Mouse (Mus musculus): Measurements from ENCODE around the gene Itsn1. TPM values are rescaled to one million over a fixed set of nuclear protein-coding genes. Genes with fewer than 3 reads are reported as not detected.

The Itsn1 gene
- total and polyA plus RNA-seq, 3 experiments = 37.0 to 49.2 (median 39.5) TPM

GRCm38 (mm10) chr16:91942201-91942600 lies 213.1 kb downstream of the Itsn1 start:
- no peak for DNase-seq

- DNase-seq = no peak
These were observed 217.2 kb downstream of the Itsn1 start for GRCm38 (mm10) chr16:91946261-91946660.

- DNase-seq = peak; percentile 51
These were observed 218.0 kb downstream of the Itsn1 start for GRCm38 (mm10) chr16:91947093-91947492.

- DNase-seq = no peak
These were observed 224.9 kb downstream of the Itsn1 start for GRCm38 (mm10) chr16:91953967-91954366.

- no peak for DNase-seq
These were observed 225.7 kb downstream of the Itsn1 start for GRCm38 (mm10) chr16:91954766-91955165.

GRCm38 (mm10) chr16:91962204-91962893 lies 233.3 kb downstream of the Itsn1 start:
- peak; percentile 88 for DNase-seq

- DNase-seq = peak; percentile 47
These were observed 233.9 kb downstream of the Itsn1 start for GRCm38 (mm10) chr16:91962894-91963555.

- no peak for DNase-seq
These were observed 234.4 kb downstream of the Itsn1 start for GRCm38 (mm10) chr16:91963556-91963900.

GRCm38 (mm10) chr16:91964308-91965178 lies 235.5 kb downstream of the Itsn1 start:
- no peak for DNase-seq

GRCm38 (mm10) chr16:91968725-91969124 lies 239.6 kb downstream of the Itsn1 start:
- DNase-seq = no peak

GRCm38 (mm10) chr16:91969516-91970031 lies 240.5 kb downstream of the Itsn1 start:
- DNase-seq = no peak

Small RNA genes within 50 kb of the gene (microRNA-seq; reads per million reads assigned to microRNA genes)
- 0 reads per million in 2 experiments for gene Gm27773

Other genes starting within 250 kb of the Itsn1 start
- 10 to 100 TPM; 66.1 to 71.3 TPM for gene Ifnar1, start 244.0 kb upstream of the Itsn1 start, total RNA-seq (2021)
- 10.9 and 11.3 TPM in 2 replicates for gene Ifnar1, start 244.0 kb upstream of the Itsn1 start, polyA plus RNA-seq (2012; rRNA removed)
- gene Ifngr2, start 182.2 kb upstream of the Itsn1 start, total RNA-seq (2021) = 10 to 100 TPM; 19.9 to 34.0 TPM
- gene Ifngr2, start 182.2 kb upstream of the Itsn1 start, polyA plus RNA-seq (2012; rRNA removed) = 25.1 and 39.2 TPM in 2 replicates
- 10 to 100 TPM; 60.0 to 62.2 TPM for gene Tmem50b, start 131.5 kb upstream of the Itsn1 start, total RNA-seq (2021)
- gene Tmem50b, start 131.5 kb upstream of the Itsn1 start, polyA plus RNA-seq (2012; rRNA removed) = 27.4 and 34.4 TPM in 2 replicates
- 10 to 100 TPM; 10.3 to 16.6 TPM for gene Dnajc28, start 110.3 kb upstream of the Itsn1 start, total RNA-seq (2021)
- gene Dnajc28, start 110.3 kb upstream of the Itsn1 start, polyA plus RNA-seq (2012; rRNA removed) = 0.64 and 0.70 TPM in 2 replicates
- 100 to 1,000 TPM; 112 to 114 TPM for gene Gart, start 82.3 kb upstream of the Itsn1 start, total RNA-seq (2021)
- gene Gart, start 82.3 kb upstream of the Itsn1 start, polyA plus RNA-seq (2012; rRNA removed) = 15.8 and 22.5 TPM in 2 replicates
- 100 to 1,000 TPM; 190 to 239 TPM for gene Son, start 81.8 kb upstream of the Itsn1 start, total RNA-seq (2021)
- 104 and 109 TPM in 2 replicates for gene Son, start 81.8 kb upstream of the Itsn1 start, polyA plus RNA-seq (2012; rRNA removed)
- 1 to 10 TPM; 4.6 to 5.3 TPM for gene Donson, start 40.5 kb upstream of the Itsn1 start, total RNA-seq (2021)
- gene Donson, start 40.5 kb upstream of the Itsn1 start, polyA plus RNA-seq (2012; rRNA removed) = 5.6 and 7.7 TPM in 2 replicates
- gene Cryzl1, start 306 bp upstream of the Itsn1 start, total RNA-seq (2021) = 10 to 100 TPM; 36.2 to 54.9 TPM
- 12.2 and 12.6 TPM in 2 replicates for gene Cryzl1, start 306 bp upstream of the Itsn1 start, polyA plus RNA-seq (2012; rRNA removed)